20 mouse cellular contexts compared by ENCODE assay signal in genomic region chr16:25315090-25315489, GRCm38 (mm10). TPM values are rescaled to one million over a fixed set of nuclear protein-coding genes. Genes with fewer than 3 reads are reported as not detected.
DNase-seq lines count a peak whose midpoint lies in the region; ATAC-seq and TF ChIP-seq lines count a peak whose summit lies in the region.
"Had no signal": no experiment of that assay in that cellular context is flagged by ENCODE, and none has a peak within 500 bp of the region (broad histone marks: within the 10 kb centered on the region; RNA-seq: fewer than 3 reads in every experiment).

No protein-coding gene starts in this region.

- intact Hi-C loops in gastrocnemius, postnatal 14 days (cut with DNase I; ENCODE audit: low total_unique reads): no loop called here

- H3K27ac ChIP-seq in layer of hippocampus, adult 2 months: peak overlapping the region; percentile 71; the same call in 1 of the 2 replicates
- H3K27ac ChIP-seq: embryonic facial prominence, embryonic 15.5 days; forebrain, embryonic 10.5 days; heart, embryonic 15.5 days; limb, embryonic 13.5 days; liver, embryonic 15.5 days had no signal

- TF ChIP-seq CTCF in layer of hippocampus, adult 2 months (conservative IDR thresholded peaks at IDR 0.05): no peak

- ATAC-seq in megakaryocyte progenitor cell, adult 5-6 weeks (replicated peaks; ENCODE audit: poor library complexity): no peak

- peak; percentile 12 for DNase-seq in gastrocnemius, postnatal 14 days
- DNase-seq in gastrocnemius, adult 8-10 months (ENCODE audit: low spot score in 2 of 2): no peak
- peak in 1 of 2 experiments; percentile 16 for DNase-seq in layer of hippocampus, adult 2 months (ENCODE audit: low spot score in 2 of 2)
- no peak for DNase-seq in layer of hippocampus, adult 8-10 months (ENCODE audit: low spot score in 2 of 2)
- DNase-seq in testis, postnatal 14 days (ENCODE audit: low spot score): peak; percentile 5
- DNase-seq in testis, postnatal 10 days (ENCODE audit: low spot score): no peak
- no peak for DNase-seq in adrenal gland, postnatal 14 days
- DNase-seq: adrenal gland, postnatal 10 days; cerebellum, adult 2 months; heart, adult 11 months; lung, postnatal 14 days had no signal

- H3K4me3 ChIP-seq in layer of hippocampus, adult 2 months: no peak overlapping the region
- H3K4me3 ChIP-seq: embryonic facial prominence, embryonic 15.5 days; forebrain, embryonic 10.5 days; heart, embryonic 15.5 days; limb, embryonic 13.5 days; liver, embryonic 15.5 days had no signal

RNA-seq across cellular contexts. Expression of gene Tprg, which starts 28.5 kb away (rescaled TPM):
- total RNA-seq in gastrocnemius, postnatal 14 days (2021): not detected
- not detected for total RNA-seq in gastrocnemius, adult 8-10 months (2022)
- total RNA-seq in layer of hippocampus, adult 2 months (2021): not detected
- not detected for total RNA-seq in layer of hippocampus, adult 8-10 months (2022)
- not detected in 2 replicates for total RNA-seq in adrenal gland, postnatal 14 days (2021)
- not detected in 2 replicates for total RNA-seq in megakaryocyte progenitor cell, adult 5-6 weeks (2015)
- total RNA-seq in megakaryocyte progenitor cell, adult 5-6 weeks (2017): not detected in 2 replicates
- total RNA-seq: adrenal gland, postnatal 10 days; hematopoietic stem cell, adult 5-6 weeks; left cerebral cortex, adult 8-10 months; megakaryocyte-erythroid progenitor cell, adult 5-6 weeks had no signal

Comparison
In these comparisons a context has a peak if more than half of its experiments do, and no peak if none do; other contexts are left out.
1. DNase-seq: peak in gastrocnemius, postnatal 14 days (single experiment) and testis, postnatal 14 days (single experiment); none in gastrocnemius, adult 8-10 months (0 of 2), layer of hippocampus, adult 8-10 months (0 of 2), testis, postnatal 10 days (single experiment) and adrenal gland, postnatal 14 days (single experiment).